Mouse (Mus musculus): ENCODE measurements around the gene Slc47a2. TPM values are rescaled to one million over a fixed set of nuclear protein-coding genes. Genes with fewer than 3 reads are reported as not detected.

Gene Slc47a2
- polyA plus RNA-seq, 1 experiment from 2014 or later: not detected

DNA sequence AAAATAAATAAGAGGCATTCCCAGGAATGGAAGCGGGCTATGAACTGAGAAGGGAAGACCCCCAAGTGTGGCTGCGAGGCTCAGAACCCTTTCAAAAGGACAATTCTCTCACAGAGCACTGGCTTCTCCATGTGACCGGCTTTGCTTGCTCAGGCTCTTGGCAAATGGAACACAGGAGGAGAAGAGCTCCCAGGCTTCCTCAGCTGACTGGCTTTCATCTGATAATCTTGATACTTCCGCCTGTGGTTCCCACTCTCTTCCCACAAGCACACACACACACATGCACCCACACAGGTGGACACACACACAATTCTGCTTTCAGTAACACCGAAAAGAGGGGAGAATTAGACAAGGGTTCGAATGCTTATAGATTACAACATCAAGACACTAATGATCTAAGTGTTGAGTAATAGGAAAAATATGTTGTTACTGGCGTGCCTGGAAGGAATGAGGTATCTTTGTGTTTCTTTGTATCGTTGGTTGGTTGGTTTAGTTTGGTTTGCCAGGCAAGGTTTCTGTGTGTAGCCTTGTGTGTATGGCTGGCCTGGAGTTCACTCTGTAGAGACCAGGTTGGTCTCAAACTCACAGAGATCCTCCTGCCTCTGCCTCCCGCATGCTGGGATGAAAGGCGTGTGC lies 59.1 kb downstream of the Slc47a2 start:
- H3K27me3 ChIP-seq: no peaks in the 10 kb centered on the region
- ChIA-PET CTCF (interaction anchor here (0.8 kb wide), 1 partner anchor 24 kb away, joined by 3 read pairs; no protein-coding TSS in a partner anchor), POLR2A (no interaction called here)
- DNase-seq (ENCODE audit: low read depth, low spot score): no peak
- in situ Hi-C loops (cut with MboI; ENCODE audit: low pct_unique_long_range_greater_than_20kb): no loop called here
- no peak for TF ChIP-seq CTCF (IDR thresholded peaks at IDR 0.05)
- no peak for ATAC-seq

- ChIA-PET CTCF (no interaction called here), POLR2A (interaction anchor here (0.5 kb wide), 1 partner anchor 15 kb away, joined by 5 read pairs; no protein-coding TSS in a partner anchor)
- DNase-seq (ENCODE audit: low read depth, low spot score) (no peak), ATAC-seq (no peak)
- H3K27me3 ChIP-seq: no peaks in the 10 kb centered on the region
- in situ Hi-C loops (cut with MboI; ENCODE audit: low pct_unique_long_range_greater_than_20kb): no loop called here
- no peak for TF ChIP-seq CTCF (IDR thresholded peaks at IDR 0.05)
These were observed 64.1 kb downstream of the Slc47a2 start for GRCm38 (mm10) chr11:61278445-61279077.

DNA sequence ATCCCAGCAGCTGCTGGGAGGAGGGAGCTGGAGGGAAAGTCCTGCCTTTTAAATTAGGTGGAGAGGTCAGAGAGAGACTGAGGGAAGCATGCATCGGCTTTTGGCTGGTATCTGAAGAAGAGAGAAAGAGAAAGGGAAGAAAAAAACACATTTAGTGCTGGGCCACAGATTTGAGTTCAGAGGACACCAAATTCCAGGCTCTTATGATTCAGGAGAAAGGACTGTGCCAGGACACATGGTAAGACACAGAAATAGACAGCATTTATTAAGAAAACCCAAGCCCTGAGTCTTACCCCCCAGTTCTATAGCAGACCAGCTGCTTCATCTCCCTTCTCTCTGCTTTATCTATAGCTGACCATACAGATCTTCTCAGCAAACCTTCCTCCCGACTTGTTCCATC lies 64.7 kb downstream of the Slc47a2 start:
- no peaks in the 10 kb centered on the region for H3K27me3 ChIP-seq
- in situ Hi-C loops (cut with MboI; ENCODE audit: low pct_unique_long_range_greater_than_20kb): no loop called here
- ChIA-PET CTCF (no interaction called here), POLR2A (interaction anchor here (0.9 kb wide), 1 partner anchor 8 kb away, joined by 3 read pairs; no protein-coding TSS in a partner anchor)
- TF ChIP-seq CTCF (IDR thresholded peaks at IDR 0.05): no peak
- no peak for ATAC-seq
- no peak for DNase-seq (ENCODE audit: low read depth, low spot score)

DNA sequence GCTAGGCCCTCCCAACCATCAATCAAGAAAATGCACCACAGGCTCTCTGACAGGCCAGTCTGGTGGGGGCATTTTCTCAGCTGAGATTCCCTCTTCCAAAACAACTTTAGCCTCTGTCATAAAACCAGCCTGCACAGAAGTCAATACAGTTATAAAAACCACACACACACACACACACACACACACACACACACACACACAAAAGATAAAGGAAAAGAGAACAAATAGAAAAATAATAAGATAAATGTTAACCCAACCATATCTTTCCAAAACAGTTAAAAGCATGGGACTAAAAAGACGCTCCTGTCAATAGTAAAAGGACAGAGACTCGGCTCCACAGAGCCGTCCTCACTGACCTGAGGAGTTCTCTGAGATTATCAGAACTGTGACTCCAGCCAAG lies 66.2 kb downstream of the Slc47a2 start:
- ChIA-PET POLR2A (no interaction called here), CTCF (no interaction called here)
- no peaks in the 10 kb centered on the region for H3K27me3 ChIP-seq
- in situ Hi-C loops (cut with MboI; ENCODE audit: low pct_unique_long_range_greater_than_20kb): no loop called here
- TF ChIP-seq CTCF (IDR thresholded peaks at IDR 0.05): no peak
- ATAC-seq: no peak
- no peak for DNase-seq (ENCODE audit: low read depth, low spot score)

DNA sequence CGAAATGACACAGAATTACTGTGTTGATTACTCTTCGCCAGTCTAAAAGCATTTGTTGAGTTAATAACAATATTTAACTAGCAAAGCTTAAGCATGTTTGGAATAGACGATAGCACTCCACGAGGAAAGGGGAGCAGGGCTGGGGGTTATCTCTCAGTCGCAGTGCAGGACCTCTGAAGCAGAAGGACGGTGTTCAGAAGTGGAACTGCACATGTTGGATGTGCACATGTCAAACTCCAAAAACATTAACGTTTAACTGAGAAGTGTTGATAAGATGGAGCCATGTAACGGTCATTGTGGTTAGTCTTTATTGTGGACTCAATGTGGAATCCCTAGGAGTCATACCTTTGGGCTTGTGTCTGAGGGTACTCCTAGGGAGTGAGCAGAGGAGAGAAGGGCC lies 67.6 kb downstream of the Slc47a2 start:
- no peak for DNase-seq (ENCODE audit: low read depth, low spot score)
- TF ChIP-seq CTCF (IDR thresholded peaks at IDR 0.05): no peak
- POLR2A ChIA-PET: no interaction called here

GRCm38 (mm10) chr11:61274421-61274820 lies 68.2 kb downstream of the Slc47a2 start:
- no peak for DNase-seq (ENCODE audit: low read depth, low spot score)
- POLR2A ChIA-PET: no interaction called here
- no peak for ATAC-seq
- H3K27me3 ChIP-seq: no peaks in the 10 kb centered on the region
- in situ Hi-C loops (cut with MboI; ENCODE audit: low pct_unique_long_range_greater_than_20kb): no loop called here
- TF ChIP-seq CTCF (IDR thresholded peaks at IDR 0.05): no peak
- CTCF ChIA-PET: interaction anchor here (0.7 kb wide), 1 partner anchor 26 kb away, joined by 3 read pairs; no protein-coding TSS in a partner anchor

More for the DNA sequence above, 67.6 kb downstream of the Slc47a2 start:
- in situ Hi-C loops (cut with MboI; ENCODE audit: low pct_unique_long_range_greater_than_20kb): no loop called here
- ATAC-seq: no peak
- no peaks in the 10 kb centered on the region for H3K27me3 ChIP-seq
- CTCF ChIA-PET: no interaction called here

DNA sequence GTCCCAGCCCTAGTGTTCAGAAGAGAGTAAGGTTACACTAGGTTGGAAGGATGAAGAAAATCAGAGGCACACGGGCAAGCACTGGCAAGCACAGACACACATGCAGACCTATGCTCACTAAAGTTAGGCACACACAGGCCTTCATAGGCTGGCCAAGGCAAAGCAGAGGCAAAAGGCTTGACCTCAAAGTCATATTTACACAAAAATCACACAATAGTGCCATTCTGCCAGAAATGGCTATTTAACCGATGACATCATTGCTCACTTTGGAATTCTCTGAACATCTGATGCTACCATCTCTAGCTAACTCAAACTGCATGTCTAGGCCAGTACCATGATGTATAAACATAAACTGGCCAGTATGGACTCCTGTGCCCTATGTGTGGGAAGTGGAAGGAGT lies 68.7 kb downstream of the Slc47a2 start:
- in situ Hi-C loops (cut with MboI; ENCODE audit: low pct_unique_long_range_greater_than_20kb): no loop called here
- POLR2A ChIA-PET: no interaction called here
- DNase-seq (ENCODE audit: low read depth, low spot score) (no peak), ATAC-seq (no peak)
- CTCF ChIA-PET: interaction anchor here (0.7 kb wide), 1 partner anchor 25 kb away, joined by 3 read pairs; no protein-coding TSS in a partner anchor
- no peak for TF ChIP-seq CTCF (IDR thresholded peaks at IDR 0.05)
- no peaks in the 10 kb centered on the region for H3K27me3 ChIP-seq

- no peak for TF ChIP-seq CTCF (IDR thresholded peaks at IDR 0.05)
- POLR2A ChIA-PET: no interaction called here
- no peaks in the 10 kb centered on the region for H3K27me3 ChIP-seq
- in situ Hi-C loops (cut with MboI; ENCODE audit: low pct_unique_long_range_greater_than_20kb): no loop called here
- DNase-seq (ENCODE audit: low read depth, low spot score): no peak
- no peak for ATAC-seq
- CTCF ChIA-PET: no interaction called here
These were observed 71.0 kb downstream of the Slc47a2 start for GRCm38 (mm10) chr11:61271612-61272011.

DNA sequence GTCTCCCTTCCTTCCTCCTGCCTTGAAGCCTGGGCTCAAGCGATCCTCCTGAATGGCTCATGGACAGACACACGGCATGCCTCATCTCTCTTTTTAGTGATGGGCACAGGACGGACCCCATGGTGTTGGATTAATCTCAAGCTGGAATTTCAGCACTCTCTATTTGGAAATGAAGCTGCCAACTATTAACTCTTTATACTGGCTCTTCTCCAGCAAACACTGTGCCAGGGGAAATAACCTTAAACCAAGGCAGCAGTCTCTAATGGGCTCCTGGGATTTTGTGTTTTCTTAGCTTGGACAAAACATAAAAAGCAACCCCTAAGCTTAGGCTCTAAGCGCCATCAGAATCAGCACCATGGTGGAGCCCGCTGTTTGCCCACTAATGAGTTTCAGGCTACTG lies 72.3 kb downstream of the Slc47a2 start:
- in situ Hi-C loops (cut with MboI; ENCODE audit: low pct_unique_long_range_greater_than_20kb): no loop called here
- TF ChIP-seq CTCF (IDR thresholded peaks at IDR 0.05): no peak
- no peak for ATAC-seq
- CTCF ChIA-PET: no interaction called here
- no peak for DNase-seq (ENCODE audit: low read depth, low spot score)
- H3K27me3 ChIP-seq: no peaks in the 10 kb centered on the region
- POLR2A ChIA-PET: no interaction called here

- no peak for ATAC-seq
- CTCF ChIA-PET: interaction anchor here (1.3 kb wide), 1 partner anchor 21 kb away, joined by 3 read pairs; no protein-coding TSS in a partner anchor
- in situ Hi-C loops (cut with MboI; ENCODE audit: low pct_unique_long_range_greater_than_20kb): no loop called here
- H3K27me3 ChIP-seq: no peaks in the 10 kb centered on the region
- POLR2A ChIA-PET: interaction anchor here (0.5 kb wide), 1 partner anchor 514 kb away, joined by 4 read pairs; no protein-coding TSS in a partner anchor
- no peak for DNase-seq (ENCODE audit: low read depth, low spot score)
- no peak for TF ChIP-seq CTCF (IDR thresholded peaks at IDR 0.05)
These were observed 73.9 kb downstream of the Slc47a2 start for GRCm38 (mm10) chr11:61268626-61269349.

Measured in Patski (cell line).